Mouse (Mus musculus): ENCODE measurements around the gene Paqr8. TPM values are rescaled to one million over a fixed set of nuclear protein-coding genes. Genes with fewer than 3 reads are reported as not detected.

Paqr8 gene
- polyA plus RNA-seq, 1 experiment from 2014 or later: 12.1 TPM

GRCm38 (mm10) chr1:20900336-20900735 lies 9.9 kb downstream of the Paqr8 start:
- Histone ChIP-seq H3K4me2 (replicated peaks; ENCODE audit: low read depth) (no peak overlapping the region), H3K4me1 (replicated peaks; ENCODE audit: control insufficient read depth, insufficient read depth) (no peaks in the 10 kb centered on the region), H3K4me3 (ENCODE audit: low read depth, low read length) (no peak overlapping the region), H3K27ac (replicated peaks) (no peak overlapping the region), H3K27me3 (ENCODE audit: control insufficient read depth, insufficient read depth, low read length) (no peaks in the 10 kb centered on the region), H3K9ac (ENCODE audit: low read length) (no peak overlapping the region), H3K36me3 (ENCODE audit: control insufficient read depth, insufficient read depth, low read length) (no peaks in the 10 kb centered on the region), H3K9me3 (ENCODE audit: control insufficient read depth, low read length) (no peaks in the 10 kb centered on the region)
- WGBS: 56% methylated on average over 4 of the region's 4 CpGs
- DNase-seq (ENCODE audit: low spot score): no peak
- TF ChIP-seq CTCF (IDR thresholded peaks at IDR 0.05; ENCODE audit: low read depth) (no peak), EP300 (optimal IDR thresholded peaks at IDR 0.05) (no peak)
- no peak for ATAC-seq (ENCODE audit: low FRiP score, low TSS enrichment)

GRCm38 (mm10) chr1:20905501-20906127 lies 15.2 kb downstream of the Paqr8 start:
- ATAC-seq (ENCODE audit: low FRiP score, low TSS enrichment): no peak
- Histone ChIP-seq H3K9ac (ENCODE audit: low read length) (no peak overlapping the region), H3K4me3 (ENCODE audit: low read depth, low read length) (no peak overlapping the region), H3K4me1 (replicated peaks; ENCODE audit: control insufficient read depth, insufficient read depth) (no peaks in the 10 kb centered on the region), H3K36me3 (ENCODE audit: control insufficient read depth, insufficient read depth, low read length) (no peaks in the 10 kb centered on the region), H3K9me3 (ENCODE audit: control insufficient read depth, low read length) (no peaks in the 10 kb centered on the region), H3K4me2 (replicated peaks; ENCODE audit: low read depth) (no peak overlapping the region), H3K27me3 (ENCODE audit: control insufficient read depth, insufficient read depth, low read length) (no peaks in the 10 kb centered on the region), H3K27ac (replicated peaks) (no peak overlapping the region)
- DNase-seq (ENCODE audit: low spot score): no peak
- WGBS: 90% methylated on average over 8 of the region's 8 CpGs
- TF ChIP-seq EP300 (optimal IDR thresholded peaks at IDR 0.05) (no peak), CTCF (IDR thresholded peaks at IDR 0.05; ENCODE audit: low read depth) (no peak)

GRCm38 (mm10) chr1:20906128-20906515 lies 15.7 kb downstream of the Paqr8 start:
- no peak overlapping the region for H3K27ac ChIP-seq (replicated peaks)
- 83% methylated on average over 9 of the region's 9 CpGs for WGBS
- H3K36me3 ChIP-seq (ENCODE audit: control insufficient read depth, insufficient read depth, low read length): no peaks in the 10 kb centered on the region
- H3K27me3 ChIP-seq (ENCODE audit: control insufficient read depth, insufficient read depth, low read length): no peaks in the 10 kb centered on the region
- ATAC-seq (ENCODE audit: low FRiP score, low TSS enrichment) (no peak), DNase-seq (ENCODE audit: low spot score) (no peak)
- H3K4me1 ChIP-seq (replicated peaks; ENCODE audit: control insufficient read depth, insufficient read depth): no peaks in the 10 kb centered on the region
- H3K4me3 ChIP-seq (ENCODE audit: low read depth, low read length): no peak overlapping the region
- no peaks in the 10 kb centered on the region for H3K9me3 ChIP-seq (ENCODE audit: control insufficient read depth, low read length)
- H3K9ac ChIP-seq (ENCODE audit: low read length): no peak overlapping the region
- no peak overlapping the region for H3K4me2 ChIP-seq (replicated peaks; ENCODE audit: low read depth)
- TF ChIP-seq CTCF (IDR thresholded peaks at IDR 0.05; ENCODE audit: low read depth): no peak
- TF ChIP-seq EP300 (optimal IDR thresholded peaks at IDR 0.05): no peak

GRCm38 (mm10) chr1:20908541-20908940 lies 18.1 kb downstream of the Paqr8 start:
- no peak for DNase-seq (ENCODE audit: low spot score)
- no peak for ATAC-seq (ENCODE audit: low FRiP score, low TSS enrichment)
- no peak overlapping the region for H3K4me2 ChIP-seq (replicated peaks; ENCODE audit: low read depth)
- H3K9me3 ChIP-seq (ENCODE audit: control insufficient read depth, low read length): no peaks in the 10 kb centered on the region
- TF ChIP-seq EP300 (optimal IDR thresholded peaks at IDR 0.05) (no peak), CTCF (IDR thresholded peaks at IDR 0.05; ENCODE audit: low read depth) (no peak)
- H3K9ac ChIP-seq (ENCODE audit: low read length): no peak overlapping the region
- H3K27me3 ChIP-seq (ENCODE audit: control insufficient read depth, insufficient read depth, low read length): no peaks in the 10 kb centered on the region
- no peaks in the 10 kb centered on the region for H3K36me3 ChIP-seq (ENCODE audit: control insufficient read depth, insufficient read depth, low read length)
- H3K27ac ChIP-seq (replicated peaks): no peak overlapping the region
- no peak overlapping the region for H3K4me3 ChIP-seq (ENCODE audit: low read depth, low read length)
- 0 out of 2 replicates have a peak, but pooled peaks cover 4% of the 10 kb centered on the region for H3K4me1 ChIP-seq (replicated peaks; ENCODE audit: control insufficient read depth, insufficient read depth)
- 44% methylated on average over 4 of the region's 4 CpGs for WGBS

- ATAC-seq (ENCODE audit: low FRiP score, low TSS enrichment) (no peak), DNase-seq (ENCODE audit: low spot score) (no peak)
- H3K27me3 ChIP-seq (ENCODE audit: control insufficient read depth, insufficient read depth, low read length): no peaks in the 10 kb centered on the region
- TF ChIP-seq EP300 (optimal IDR thresholded peaks at IDR 0.05) (no peak), CTCF (IDR thresholded peaks at IDR 0.05; ENCODE audit: low read depth) (no peak)
- no peak overlapping the region for H3K9ac ChIP-seq (ENCODE audit: low read length)
- WGBS: 24% methylated on average over 2 of the region's 2 CpGs
- H3K9me3 ChIP-seq (ENCODE audit: control insufficient read depth, low read length): no peaks in the 10 kb centered on the region
- H3K36me3 ChIP-seq (ENCODE audit: control insufficient read depth, insufficient read depth, low read length): no peaks in the 10 kb centered on the region
- H3K4me1 ChIP-seq (replicated peaks; ENCODE audit: control insufficient read depth, insufficient read depth): 0 out of 2 replicates have a peak, but pooled peaks cover 4% of the 10 kb centered on the region
- no peak overlapping the region for H3K4me3 ChIP-seq (ENCODE audit: low read depth, low read length)
- H3K4me2 ChIP-seq (replicated peaks; ENCODE audit: low read depth): no peak overlapping the region
- no peak overlapping the region for H3K27ac ChIP-seq (replicated peaks)
Observed at GRCm38 (mm10) chr1:20912115-20912514, 21.7 kb downstream of the Paqr8 start.

- Histone ChIP-seq H3K27me3 (ENCODE audit: control insufficient read depth, insufficient read depth, low read length) (no peaks in the 10 kb centered on the region), H3K9me3 (ENCODE audit: control insufficient read depth, low read length) (no peaks in the 10 kb centered on the region), H3K36me3 (ENCODE audit: control insufficient read depth, insufficient read depth, low read length) (no peaks in the 10 kb centered on the region), H3K9ac (ENCODE audit: low read length) (no peak overlapping the region), H3K4me3 (ENCODE audit: low read depth, low read length) (no peak overlapping the region), H3K4me2 (replicated peaks; ENCODE audit: low read depth) (0 out of 2 replicates have a peak overlapping the region, but pooled peaks have one; percentile 14), H3K4me1 (replicated peaks; ENCODE audit: control insufficient read depth, insufficient read depth) (0 out of 2 replicates have a peak, but pooled peaks cover 4% of the 10 kb centered on the region), H3K27ac (replicated peaks) (no peak overlapping the region)
- TF ChIP-seq CTCF (IDR thresholded peaks at IDR 0.05; ENCODE audit: low read depth): no peak
- TF ChIP-seq EP300 (optimal IDR thresholded peaks at IDR 0.05): no peak
- 31% methylated on average over 13 of the region's 13 CpGs for WGBS
- ATAC-seq (ENCODE audit: low FRiP score, low TSS enrichment): 0 out of 2 replicates have a peak, but pooled peaks have one; percentile 25
- DNase-seq (ENCODE audit: low spot score): no peak
Observed at GRCm38 (mm10) chr1:20912527-20913171, 22.2 kb downstream of the Paqr8 start.

Data from stomach, postnatal 0 days (tissue).